14 mouse cellular contexts compared by ENCODE assay signal in the genomic region with DNA sequence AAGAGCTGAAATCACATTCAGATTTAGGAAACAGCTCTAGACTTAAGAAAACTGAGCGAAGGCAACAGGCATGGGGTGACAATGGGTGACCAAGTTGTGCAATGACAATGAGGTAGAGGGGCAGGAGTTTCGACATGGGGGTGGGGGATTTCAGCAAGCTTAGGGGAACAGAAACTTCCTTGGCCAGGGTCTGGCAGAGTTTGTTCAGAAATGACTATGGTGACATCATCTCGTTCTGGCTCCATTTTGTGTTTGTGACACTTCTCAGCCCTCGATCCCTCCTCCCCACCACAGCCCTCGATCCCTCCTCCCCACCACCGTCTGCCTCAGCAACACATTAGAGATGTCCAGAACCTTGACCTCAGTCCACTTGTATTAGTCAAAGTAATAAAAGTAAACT. TPM values are rescaled to one million over a fixed set of nuclear protein-coding genes. Genes with fewer than 3 reads are reported as not detected.
DNase-seq lines count a peak whose midpoint lies in the region; ATAC-seq and TF ChIP-seq lines count a peak whose summit lies in the region.
"Had no signal": no experiment of that assay in that cellular context is flagged by ENCODE, and none has a peak within 500 bp of the region (broad histone marks: within the 10 kb centered on the region; RNA-seq: fewer than 3 reads in every experiment).

No protein-coding gene starts in this region.

- ATAC-seq in forebrain, embryonic 16.5 days: no peak
- ATAC-seq: Patski had no signal

- H3K36me3 ChIP-seq in spleen, adult 2 months (ENCODE audit: control insufficient read depth, insufficient read depth, low read length): no peaks in the 10 kb centered on the region
- H3K36me3 ChIP-seq in forebrain, embryonic 16.5 days (ENCODE audit: control insufficient read depth, insufficient read depth): no peaks in the 10 kb centered on the region
- H3K36me3 ChIP-seq: neural tube, embryonic 13.5 days had no signal

- H3K9ac ChIP-seq in forebrain, embryonic 16.5 days (replicated peaks; ENCODE audit: low read depth, low read length): no peak overlapping the region
- H3K9ac ChIP-seq: liver, embryonic 14.5 days; neural tube, embryonic 13.5 days had no signal

- DNase-seq in spleen, adult 2 months (ENCODE audit: low read depth in 1 of 2, low spot score in 2 of 2): no peak
- no peak for DNase-seq in spleen, adult 12 weeks (ENCODE audit: low spot score)
- peak; percentile 37 for DNase-seq in lung, postnatal 14 days
- DNase-seq in left cerebral cortex, adult 2 months (ENCODE audit: extremely low spot score in 1 of 2, low spot score in 2 of 2): no peak
- no peak for DNase-seq in urinary bladder, postnatal 25 days (ENCODE audit: low spot score)
- DNase-seq: cerebellum, adult 2 months; kidney, postnatal 10 days; midbrain, embryonic 14.5 days; right cerebral cortex, adult 18-20 months had no signal

- no peak for TF ChIP-seq POLR2A in spleen, adult 2 months (IDR thresholded peaks at IDR 0.05; ENCODE audit: low read depth, low read length)
- TF ChIP-seq POLR2A in bone marrow macrophage, adult 2 months (IDR thresholded peaks at IDR 0.05; ENCODE audit: borderline replicate concordance, low read depth, low read length): no peak

- H3K27ac ChIP-seq in spleen, adult 2 months (ENCODE audit: insufficient read depth, low read length): peak overlapping the region; percentile 30; the same call in 1 of the 2 replicates
- peak overlapping the region; percentile 93 for H3K27ac ChIP-seq in bone marrow macrophage, adult 2 months (ENCODE audit: insufficient read depth, low read depth, low read length)
- no peak overlapping the region for H3K27ac ChIP-seq in forebrain, embryonic 16.5 days (ENCODE audit: low read length)
- H3K27ac ChIP-seq in left cerebral cortex, adult 2 months: no peak overlapping the region
- H3K27ac ChIP-seq: liver, embryonic 14.5 days; neural tube, embryonic 13.5 days had no signal

- intact Hi-C loops in left cerebral cortex, adult 2 months (cut with DNase I): no loop called here

- no peaks in the 10 kb centered on the region for H3K9me3 ChIP-seq in forebrain, embryonic 16.5 days (ENCODE audit: control insufficient read depth, low read length)
- H3K9me3 ChIP-seq: neural tube, embryonic 13.5 days had no signal

- no peak for TF ChIP-seq CTCF in spleen, adult 2 months (IDR thresholded peaks at IDR 0.05; ENCODE audit: extremely low read depth, insufficient read depth, insufficient read length, insufficient replicate concordance)
- TF ChIP-seq CTCF in bone marrow macrophage, adult 2 months (IDR thresholded peaks at IDR 0.05; ENCODE audit: low read depth, low read length): no peak
- no peak for TF ChIP-seq CTCF in left cerebral cortex, adult 2 months (IDR thresholded peaks at IDR 0.05)

- H3K27me3 ChIP-seq in spleen, adult 2 months (ENCODE audit: control insufficient read depth, insufficient read depth, low read length): no peaks in the 10 kb centered on the region
- H3K27me3 ChIP-seq in forebrain, embryonic 16.5 days (replicated peaks; ENCODE audit: control insufficient read depth, insufficient read depth, low read length): no peaks in the 10 kb centered on the region
- H3K27me3 ChIP-seq: neural tube, embryonic 13.5 days; Patski had no signal

- H3K4me3 ChIP-seq in spleen, adult 2 months (ENCODE audit: extremely low read depth, insufficient read depth, insufficient read length): no peak overlapping the region
- H3K4me3 ChIP-seq in bone marrow macrophage, adult 2 months (ENCODE audit: insufficient read depth, low read length): peak overlapping the region; percentile 7; the same call in 1 of the 2 replicates
- no peak overlapping the region for H3K4me3 ChIP-seq in forebrain, embryonic 16.5 days (replicated peaks; ENCODE audit: low read length)
- H3K4me3 ChIP-seq in left cerebral cortex, adult 2 months: no peak overlapping the region
- H3K4me3 ChIP-seq: neural tube, embryonic 13.5 days had no signal

- WGBS in spleen, adult 2 months: 73% methylated on average over 6 of the region's 6 CpGs
- 81% methylated on average over 6 of the region's 6 CpGs for WGBS in forebrain, embryonic 16.5 days

- H3K4me2 ChIP-seq in forebrain, embryonic 16.5 days (ENCODE audit: low read length): no peak overlapping the region
- H3K4me2 ChIP-seq: neural tube, embryonic 13.5 days had no signal

- peaks cover 6% of the 10 kb centered on the region; the same call in 1 of the 2 replicates for H3K4me1 ChIP-seq in spleen, adult 2 months (ENCODE audit: control insufficient read depth, insufficient read depth, insufficient read length)
- peaks cover 47% of the 10 kb centered on the region for H3K4me1 ChIP-seq in bone marrow macrophage, adult 2 months (ENCODE audit: control insufficient read depth, insufficient read depth, low read length)
- H3K4me1 ChIP-seq in forebrain, embryonic 16.5 days (replicated peaks; ENCODE audit: control insufficient read depth, insufficient read depth, low read length): no peaks in the 10 kb centered on the region
- H3K4me1 ChIP-seq: neural tube, embryonic 13.5 days had no signal

RNA-seq across cellular contexts. Expression of gene Sowahc, which starts 14.7 kb away (rescaled TPM):
- polyA plus RNA-seq in spleen, adult 2 months (2012; rRNA removed): 2.5 and 3.4 TPM in 2 replicates
- 7.8 and 8.3 TPM in 2 replicates for polyA plus RNA-seq in bone marrow macrophage, adult 2 months (2012; ENCODE audit: insufficient read depth, insufficient read length, missing spikeins)
- polyA plus RNA-seq in forebrain, embryonic 16.5 days (2015; fragmentation: Nextera tagmentation; extraction: Ambion mirVana): 20.4 and 21.0 TPM in 2 replicates
- total RNA-seq in left cerebral cortex, adult 2 months (2021): 1 to 10 TPM; 7.1 to 7.7 TPM

RNA-seq across cellular contexts. Expression of gene Sept10, which starts 14.8 kb away (rescaled TPM):
- polyA plus RNA-seq in spleen, adult 2 months (2012; rRNA removed): 1.4 and 2.0 TPM in 2 replicates
- 14.7 and 18.1 TPM in 2 replicates for polyA plus RNA-seq in bone marrow macrophage, adult 2 months (2012; ENCODE audit: insufficient read depth, insufficient read length, missing spikeins)
- polyA plus RNA-seq in forebrain, embryonic 16.5 days (2015; fragmentation: Nextera tagmentation; extraction: Ambion mirVana): 21.7 and 28.3 TPM in 2 replicates
- 1 to 10 TPM; 6.6 to 6.9 TPM for total RNA-seq in left cerebral cortex, adult 2 months (2021)

Comparison
In these comparisons a context has a peak if more than half of its experiments do, and no peak if none do; other contexts are left out.
1. H3K27ac ChIP-seq: peak in spleen, adult 2 months (single experiment) and bone marrow macrophage, adult 2 months (single experiment); none in forebrain, embryonic 16.5 days (single experiment) and left cerebral cortex, adult 2 months (single experiment).